Mouse (Mus musculus) midbrain, embryonic 15.5 days (tissue): Measurements from ENCODE around the gene Mypop. TPM values are rescaled to one million over a fixed set of nuclear protein-coding genes. Genes with fewer than 3 reads are reported as not detected.

Source experiments
- ATAC-seq: fragments of 200-750 bp; cut with Nextera tagmentation; replicated peaks from 2 replicates; pipeline ENCODE4 v1.8.0; 2017; ENCODE audit warnings: moderate TSS enrichment
- H3K27ac ChIP-seq: fragments of 300-500 bp; sonication (generic); 2 replicates; pipeline ENCODE4 v1.5.1; 2015; ENCODE audit warnings: mild to moderate bottlenecking, inconsistent platforms
- H3K27me3 ChIP-seq: fragments of 300-500 bp; sonication (generic); replicated peaks from 2 replicates; pipeline ENCODE4 v1.6.1; 2015; ENCODE audit warnings: inconsistent platforms
- H3K36me3 ChIP-seq: fragments of 300-500 bp; sonication (generic); replicated peaks from 2 replicates; pipeline ENCODE4 v1.6.1; 2015; ENCODE audit warnings: inconsistent platforms
- H3K4me1 ChIP-seq: fragments of 300-500 bp; sonication (generic); 2 replicates; pipeline ENCODE4 v1.6.1; 2015; ENCODE audit warnings: inconsistent platforms
- H3K4me2 ChIP-seq: fragments of 300-500 bp; sonication (generic); 2 replicates; pipeline ENCODE4 v1.6.1; 2015; ENCODE audit warnings: inconsistent platforms, mild to moderate bottlenecking, moderate library complexity
- H3K4me3 ChIP-seq: fragments of 300-500 bp; sonication (generic); 2 replicates; pipeline ENCODE4 v1.5.1; 2015; ENCODE audit warnings: mild to moderate bottlenecking, inconsistent platforms
- H3K9ac ChIP-seq: fragments of 300-500 bp; sonication (generic); 2 replicates; pipeline ENCODE4 v1.6.1; 2015; ENCODE audit warnings: mild to moderate bottlenecking, inconsistent platforms
- H3K9me3 ChIP-seq: fragments of 300-500 bp; sonication (generic); 2 replicates; pipeline ENCODE4 v1.6.1; 2016; ENCODE audit warnings: inconsistent platforms
- WGBS: fragments of 180-500 bp; shearing (Covaris S2); methylation state at CpG from one replicate; pipeline ENCODE4 v1.1.7; 2015; ENCODE audit warnings: mixed read lengths; 5-methylcytosine and 5-hydroxymethylcytosine counted together
- polyA plus RNA-seq: library from polyadenylated mRNA; unstranded; fragments of >200 nt; fragmentation: Nextera tagmentation; extraction: Ambion mirVana; gene quantifications from 2 replicates; pipeline ENCODE4 v1.2.1, GENCODE M21; 2015

The Mypop gene
- polyA plus RNA-seq, 1 experiment from 2014 or later, result 5.8 TPM

DNA sequence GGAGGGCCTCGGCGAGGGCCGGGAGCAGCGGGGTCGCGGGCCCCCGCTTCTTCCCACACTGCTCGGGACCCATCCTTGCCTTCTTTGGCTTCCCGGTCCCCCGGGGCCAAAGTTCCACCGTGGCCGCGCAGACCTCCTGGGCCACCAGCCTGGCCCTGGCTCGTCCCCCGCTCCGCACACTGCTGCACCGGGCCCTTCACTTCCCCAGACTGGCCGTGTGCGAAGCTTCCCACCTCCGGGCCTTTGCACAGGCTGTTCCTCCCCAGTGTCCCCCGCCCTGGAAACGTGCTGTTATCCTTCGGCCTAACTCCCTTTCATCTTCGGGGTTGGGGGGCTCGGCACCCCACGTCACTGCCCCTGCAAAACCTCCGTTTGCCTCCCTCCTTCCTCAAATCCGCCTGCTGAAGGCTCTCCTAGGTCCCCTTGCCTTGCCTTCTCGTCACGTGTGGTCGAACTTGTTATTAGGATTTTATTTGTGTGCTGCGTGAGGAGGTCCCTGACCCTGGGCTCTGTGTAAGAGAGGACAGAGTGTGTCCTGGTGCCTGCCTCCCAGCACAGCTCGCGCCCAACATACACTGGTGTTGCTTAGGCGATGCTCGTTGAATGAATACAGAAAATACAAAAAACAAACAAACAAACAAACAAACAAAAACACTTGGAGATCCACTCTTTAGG is 33.7 kb downstream of the Mypop start:
- WGBS, result 2% methylated on average over 36 of the region's 36 CpGs
- no peaks in the 10 kb centered on the region for H3K9me3 ChIP-seq
- peak overlapping the region; percentile 83 for H3K4me3 ChIP-seq
- H3K27me3 ChIP-seq, result peaks cover 37% of the 10 kb centered on the region
- peak overlapping the region; percentile 66 for H3K27ac ChIP-seq
- H3K9ac ChIP-seq, result peak overlapping the region; percentile 84
- H3K4me1 ChIP-seq, result peaks cover 21% of the 10 kb centered on the region
- peaks cover 10% of the 10 kb centered on the region; the same call in 1 of the 2 replicates for H3K36me3 ChIP-seq
- peak overlapping the region; percentile 61 for H3K4me2 ChIP-seq
- ATAC-seq, result peak; percentile 65

DNA sequence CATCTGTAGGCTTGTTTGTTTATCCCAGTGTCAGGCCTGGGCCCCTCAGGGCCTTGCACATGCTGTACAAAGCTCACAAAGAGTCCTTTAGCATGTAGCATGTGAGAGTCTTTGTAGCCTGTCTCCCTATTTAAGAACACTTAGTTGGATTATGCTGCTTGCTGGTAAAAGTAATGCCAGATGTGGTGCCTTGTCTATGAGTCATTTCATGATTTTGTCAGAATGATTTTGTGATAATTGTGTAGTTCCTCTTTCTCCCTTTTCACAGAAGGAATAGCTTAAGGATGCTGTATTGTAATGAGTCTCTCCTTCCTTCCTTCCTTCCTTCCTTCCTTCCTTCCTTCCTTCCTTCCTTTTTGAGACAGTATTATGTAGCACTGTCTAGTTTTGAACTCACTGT is 37.0 kb downstream of the Mypop start:
- H3K4me3 ChIP-seq, result no peak overlapping the region
- H3K36me3 ChIP-seq, result peaks cover 38% of the 10 kb centered on the region
- peaks cover 8% of the 10 kb centered on the region for H3K27me3 ChIP-seq
- no peak overlapping the region for H3K4me2 ChIP-seq
- no peak for ATAC-seq
- no peaks in the 10 kb centered on the region for H3K9me3 ChIP-seq
- H3K27ac ChIP-seq, result no peak overlapping the region
- peaks cover 21% of the 10 kb centered on the region for H3K4me1 ChIP-seq
- no peak overlapping the region for H3K9ac ChIP-seq

DNA sequence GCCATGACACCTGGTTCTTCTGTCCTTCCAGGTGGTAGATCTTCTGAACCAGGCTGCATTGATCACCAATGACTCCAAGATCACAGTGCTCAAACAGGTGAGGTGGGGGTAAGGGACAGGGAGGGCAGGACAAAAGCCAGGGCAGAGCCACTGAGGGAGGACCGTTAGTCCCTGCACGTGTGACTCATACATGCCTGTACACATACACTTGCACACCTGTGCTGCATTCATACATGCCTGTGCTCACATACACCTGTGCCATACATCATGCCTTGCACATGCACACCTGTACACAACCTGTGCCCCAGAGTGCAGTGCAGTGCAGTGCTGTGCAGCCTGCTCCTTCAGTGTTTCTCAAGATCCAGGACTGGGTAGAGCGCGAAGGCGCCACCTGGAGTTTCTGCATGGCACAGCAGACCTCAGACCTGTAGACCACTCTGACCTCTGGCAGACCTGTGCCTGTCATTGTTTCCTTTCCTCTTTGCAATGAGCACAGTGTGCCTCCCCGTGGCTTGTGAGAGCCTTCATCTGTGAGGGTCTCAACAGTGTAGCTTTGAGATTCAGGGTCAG is 38.1 kb downstream of the Mypop start:
- Histone ChIP-seq H3K27ac (no peak overlapping the region), H3K36me3 (peaks cover 39% of the 10 kb centered on the region), H3K4me2 (no peak overlapping the region), H3K4me3 (no peak overlapping the region), H3K27me3 (no peaks in the 10 kb centered on the region), H3K9me3 (no peaks in the 10 kb centered on the region), H3K9ac (no peak overlapping the region), H3K4me1 (peaks cover 21% of the 10 kb centered on the region)
- ATAC-seq, result 0 out of 2 replicates have a peak, but pooled peaks have one; percentile 11
- WGBS, result 68% methylated on average over 6 of the region's 6 CpGs

DNA sequence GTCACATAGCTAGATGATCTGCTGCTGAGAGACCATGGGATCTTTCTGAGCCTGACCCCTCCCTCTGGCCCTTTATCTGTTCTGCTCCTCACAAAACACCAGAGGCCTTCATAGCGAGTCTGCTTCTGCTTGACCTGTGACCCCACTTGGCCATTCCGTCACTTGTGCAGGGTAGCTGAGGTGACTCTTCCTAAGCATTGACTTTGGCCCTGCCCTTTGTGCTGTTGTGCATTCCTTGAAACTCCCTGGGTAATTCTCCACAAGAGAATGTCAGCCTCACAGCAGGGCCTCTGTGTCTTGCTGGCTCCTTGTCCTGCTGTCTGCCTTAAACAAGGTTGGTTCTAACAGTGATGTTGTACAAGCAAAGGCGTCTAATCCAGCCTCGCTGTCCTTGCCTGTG is 40.6 kb downstream of the Mypop start:
- Histone ChIP-seq H3K4me1 (0 out of 2 replicates have a peak, but pooled peaks cover 3% of the 10 kb centered on the region), H3K27ac (no peak overlapping the region), H3K9ac (no peak overlapping the region), H3K4me2 (no peak overlapping the region), H3K9me3 (no peaks in the 10 kb centered on the region), H3K4me3 (no peak overlapping the region), H3K27me3 (no peaks in the 10 kb centered on the region), H3K36me3 (peaks cover 52% of the 10 kb centered on the region)
- ATAC-seq, result no peak
- WGBS, result 38% methylated on average over 4 of the region's 4 CpGs

DNA sequence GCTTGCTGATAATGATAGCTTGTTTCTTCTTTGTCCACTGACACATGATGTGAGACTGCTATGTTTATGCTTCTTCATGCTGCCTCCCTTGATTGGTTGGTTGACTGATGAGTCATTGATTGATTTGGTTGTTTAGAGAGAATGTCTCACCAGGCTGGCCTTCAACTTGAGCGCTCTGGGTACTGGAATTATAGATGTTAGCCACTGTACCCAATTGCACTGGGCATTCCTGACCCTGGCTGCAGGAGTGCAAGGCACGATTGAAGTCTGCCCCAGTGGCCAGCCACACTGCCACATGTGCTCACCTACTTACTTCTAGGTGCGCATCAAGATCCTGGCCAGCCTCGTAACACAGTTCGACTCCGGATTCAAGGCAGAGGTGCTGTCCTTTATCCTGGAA is 53.6 kb downstream of the Mypop start:
- H3K36me3 ChIP-seq, result peaks cover 91% of the 10 kb centered on the region
- no peak for ATAC-seq

DNA sequence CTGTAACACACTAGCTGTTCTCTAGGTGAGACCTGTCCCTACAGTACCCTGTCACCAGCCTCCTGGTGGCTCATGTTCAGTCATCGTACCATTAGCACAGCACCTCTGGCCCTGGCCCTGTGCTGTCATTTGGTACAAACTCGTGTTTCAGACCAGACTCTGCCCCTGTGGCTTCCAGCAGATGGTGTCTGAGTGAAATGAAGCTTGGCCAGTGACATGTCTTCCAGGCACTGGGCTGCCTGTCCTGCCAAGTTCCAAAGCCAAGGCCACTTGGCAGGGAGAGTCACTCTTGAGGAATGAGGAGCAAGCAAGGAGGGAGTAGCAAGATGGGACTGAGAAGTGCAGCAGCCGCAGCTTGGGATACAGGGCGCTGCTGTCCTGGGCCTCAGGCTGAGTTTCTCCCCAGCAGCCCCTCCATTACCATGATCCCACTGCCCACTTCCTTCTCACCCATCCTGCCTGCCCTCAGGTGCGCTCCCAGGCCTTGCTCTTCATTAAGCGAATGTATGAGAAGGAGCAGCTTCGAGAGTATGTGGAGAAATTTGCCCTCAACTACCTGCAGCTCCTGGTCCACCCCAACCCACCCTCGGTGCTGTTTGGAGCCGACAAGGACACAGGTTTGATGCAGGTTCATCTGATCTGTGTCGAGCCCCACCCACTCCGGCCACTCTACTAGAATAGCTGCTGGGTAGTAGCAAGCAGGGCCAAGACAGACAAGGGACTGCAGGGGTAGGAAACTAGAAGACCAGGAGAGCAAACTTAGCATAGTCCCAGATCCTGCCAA is 55.4 kb downstream of the Mypop start:
- no peaks in the 10 kb centered on the region for H3K9me3 ChIP-seq
- H3K36me3 ChIP-seq, result peaks cover 82% of the 10 kb centered on the region
- no peak overlapping the region for H3K4me3 ChIP-seq
- no peak overlapping the region for H3K4me2 ChIP-seq
- H3K27ac ChIP-seq, result no peak overlapping the region
- 94% methylated on average over 11 of the region's 11 CpGs for WGBS
- no peak for ATAC-seq
- H3K4me1 ChIP-seq, result no peaks in the 10 kb centered on the region
- H3K27me3 ChIP-seq, result no peaks in the 10 kb centered on the region
- no peak overlapping the region for H3K9ac ChIP-seq

More for the DNA sequence above, 53.6 kb downstream of the Mypop start:
- H3K9ac ChIP-seq, result no peak overlapping the region
- H3K4me3 ChIP-seq, result no peak overlapping the region
- WGBS, result 98% methylated on average over 6 of the region's 6 CpGs
- H3K27me3 ChIP-seq, result no peaks in the 10 kb centered on the region
- no peaks in the 10 kb centered on the region for H3K9me3 ChIP-seq
- H3K27ac ChIP-seq, result no peak overlapping the region
- H3K4me2 ChIP-seq, result no peak overlapping the region
- H3K4me1 ChIP-seq, result no peaks in the 10 kb centered on the region

DNA sequence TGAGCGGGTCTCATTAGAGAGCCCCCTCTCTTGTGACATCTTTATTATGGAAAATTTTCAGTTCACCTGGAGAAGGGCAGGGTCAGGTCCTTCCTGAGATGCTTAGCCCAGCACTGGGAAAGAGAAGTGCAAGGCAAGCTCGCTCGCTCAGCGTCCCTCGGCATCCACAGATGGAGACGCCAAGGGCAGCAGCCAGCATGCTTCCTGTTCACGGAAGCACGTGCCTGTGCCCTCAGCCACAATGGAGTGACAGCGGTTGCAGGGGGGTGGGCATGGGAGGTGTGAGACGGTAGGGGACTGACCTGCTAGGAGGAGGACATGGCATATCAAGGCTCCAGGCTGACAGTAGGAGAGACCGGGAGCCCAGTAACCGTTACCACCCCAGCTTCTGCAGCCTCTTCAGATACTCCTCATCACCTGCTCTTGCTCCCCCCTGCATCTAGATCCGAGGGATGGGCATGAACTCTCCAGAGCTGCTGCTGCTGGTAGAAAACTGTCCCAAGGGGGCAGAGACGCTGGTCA is 57.0 kb downstream of the Mypop start:
- no peak for ATAC-seq
- Histone ChIP-seq H3K27me3 (no peaks in the 10 kb centered on the region), H3K9me3 (no peaks in the 10 kb centered on the region), H3K4me3 (no peak overlapping the region), H3K27ac (no peak overlapping the region), H3K4me1 (no peaks in the 10 kb centered on the region), H3K36me3 (peaks cover 68% of the 10 kb centered on the region), H3K4me2 (no peak overlapping the region), H3K9ac (no peak overlapping the region)
- WGBS, result 91% methylated on average over 14 of the region's 14 CpGs

DNA sequence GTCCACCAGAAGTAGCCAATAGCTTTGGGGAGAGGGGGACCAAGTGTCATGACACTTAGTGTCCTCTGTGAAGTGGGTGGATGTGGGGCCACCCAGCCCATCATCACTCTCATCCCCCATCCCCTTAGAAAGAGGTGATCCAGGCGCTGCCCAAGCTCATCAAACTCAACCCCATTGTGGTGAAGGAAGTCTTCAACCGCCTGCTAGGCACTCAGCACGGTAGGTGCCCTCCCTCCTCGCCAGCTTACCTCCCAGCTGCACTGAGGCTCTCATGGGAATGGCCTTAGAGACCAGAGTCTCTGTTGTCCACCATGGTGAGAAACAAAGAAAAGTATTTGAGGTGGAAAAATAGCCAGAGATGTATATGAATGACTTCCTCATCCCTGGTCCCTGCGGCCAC is 58.2 kb downstream of the Mypop start:
- no peak overlapping the region for H3K4me3 ChIP-seq
- 93% methylated on average over 5 of the region's 5 CpGs for WGBS
- no peak for ATAC-seq
- no peak overlapping the region for H3K4me2 ChIP-seq
- H3K27me3 ChIP-seq, result no peaks in the 10 kb centered on the region
- H3K36me3 ChIP-seq, result peaks cover 58% of the 10 kb centered on the region
- no peaks in the 10 kb centered on the region for H3K9me3 ChIP-seq
- no peak overlapping the region for H3K27ac ChIP-seq
- H3K9ac ChIP-seq, result no peak overlapping the region
- peaks cover 4% of the 10 kb centered on the region; the same call in 1 of the 2 replicates for H3K4me1 ChIP-seq

DNA sequence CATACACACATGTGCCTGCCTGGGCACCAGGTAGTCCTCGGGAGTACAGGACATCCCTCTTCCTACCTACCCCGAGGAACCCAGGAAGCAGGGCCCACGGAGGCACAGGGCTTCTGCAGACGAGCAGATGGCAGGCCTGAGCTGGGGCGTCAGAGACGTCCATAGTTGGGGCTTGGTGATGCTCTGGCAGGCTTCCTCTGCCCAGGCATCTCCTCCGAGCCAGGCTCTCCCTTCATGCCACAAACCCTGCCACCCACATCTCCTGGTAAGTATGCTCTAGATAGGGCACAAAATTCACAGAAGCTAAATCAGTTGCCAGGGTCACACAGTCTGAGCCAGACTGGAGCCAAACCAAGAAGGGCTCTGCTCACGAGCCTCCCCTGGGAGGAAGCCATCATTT is 59.1 kb downstream of the Mypop start:
- Histone ChIP-seq H3K4me2 (no peak overlapping the region), H3K4me1 (peaks cover 10% of the 10 kb centered on the region; the same call in 1 of the 2 replicates), H3K9me3 (no peaks in the 10 kb centered on the region), H3K36me3 (peaks cover 49% of the 10 kb centered on the region), H3K9ac (no peak overlapping the region), H3K27ac (no peak overlapping the region), H3K27me3 (no peaks in the 10 kb centered on the region), H3K4me3 (no peak overlapping the region)
- no peak for ATAC-seq
- WGBS, result 91% methylated on average over 8 of the region's 8 CpGs

DNA sequence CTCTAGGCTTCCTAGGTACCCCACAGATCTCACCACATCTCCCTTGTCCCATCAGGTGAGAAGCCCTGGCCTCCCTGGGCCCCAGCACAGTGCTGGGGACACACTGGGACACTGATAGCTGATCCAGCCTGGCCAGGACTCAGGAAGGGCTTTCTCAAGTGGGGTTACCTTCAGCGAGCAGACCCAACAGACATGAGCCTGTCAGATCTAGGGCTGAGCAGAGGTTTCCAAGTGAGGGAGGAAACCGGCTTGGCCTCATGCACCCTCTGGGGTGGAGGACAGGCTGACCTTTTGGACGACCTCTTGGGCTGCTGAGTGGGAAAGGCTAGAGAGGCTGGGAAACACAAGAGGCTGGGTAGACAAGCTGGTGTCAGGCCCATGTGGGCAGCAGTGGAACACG is 60.1 kb downstream of the Mypop start:
- no peak for ATAC-seq
- Histone ChIP-seq H3K27me3 (no peaks in the 10 kb centered on the region), H3K4me2 (no peak overlapping the region), H3K4me3 (no peak overlapping the region), H3K27ac (no peak overlapping the region), H3K9me3 (no peaks in the 10 kb centered on the region), H3K36me3 (peaks cover 40% of the 10 kb centered on the region), H3K4me1 (peaks cover 10% of the 10 kb centered on the region; the same call in 1 of the 2 replicates), H3K9ac (no peak overlapping the region)
- 79% methylated on average over 4 of the region's 4 CpGs for WGBS
